Mouse (Mus musculus) lung, embryonic 15.5 days (tissue): ENCODE results near the gene Cdk5r1. TPM values are rescaled to one million over a fixed set of nuclear protein-coding genes. Genes with fewer than 3 reads are reported as not detected.

Experiments used
- ATAC-seq: fragments of 200-750 bp; cut with Nextera tagmentation; 2 replicates; pipeline ENCODE4 v1.8.0; 2017; ENCODE audit warnings: moderate number of reproducible peaks, borderline replicate concordance; ENCODE audit not compliant: low FRiP score, low TSS enrichment; ENCODE audit errors: extremely low read depth
- H3K27ac ChIP-seq: fragments of 300-500 bp; sonication (generic); 2 replicates; pipeline ENCODE4 v1.5.1; 2015; ENCODE audit warnings: moderate library complexity, mild to moderate bottlenecking, inconsistent platforms
- H3K27me3 ChIP-seq: fragments of 300-500 bp; sonication (generic); 2 replicates; pipeline ENCODE4 v1.6.1; 2015; ENCODE audit warnings: inconsistent platforms
- H3K36me3 ChIP-seq: fragments of 300-500 bp; sonication (generic); 2 replicates; pipeline ENCODE4 v1.6.1; 2015; ENCODE audit warnings: inconsistent platforms
- H3K4me1 ChIP-seq: fragments of 300-500 bp; sonication (generic); 2 replicates; pipeline ENCODE4 v1.6.1; 2015; ENCODE audit warnings: inconsistent platforms
- H3K4me2 ChIP-seq: fragments of 300-500 bp; sonication (generic); 2 replicates; pipeline ENCODE4 v1.6.1; 2015; ENCODE audit warnings: inconsistent platforms, mild to moderate bottlenecking, moderate library complexity
- H3K4me3 ChIP-seq: fragments of 300-500 bp; sonication (generic); 2 replicates; pipeline ENCODE4 v1.5.1; 2015; ENCODE audit warnings: mild to moderate bottlenecking, inconsistent platforms
- H3K9ac ChIP-seq: fragments of 300-500 bp; sonication (generic); 2 replicates; pipeline ENCODE4 v1.6.1; 2015; ENCODE audit warnings: inconsistent platforms
- H3K9me3 ChIP-seq: fragments of 300-500 bp; sonication (generic); 2 replicates; pipeline ENCODE4 v1.6.1; 2016; ENCODE audit warnings: inconsistent platforms
- WGBS: fragments of 180-500 bp; shearing (Covaris S2); methylation state at CpG from one replicate; pipeline ENCODE4 v1.1.7; 2015; 5-methylcytosine and 5-hydroxymethylcytosine counted together
- polyA plus RNA-seq: library from polyadenylated mRNA; unstranded; fragments of >200 nt; fragmentation: Nextera tagmentation; extraction: Ambion mirVana; gene quantifications from 2 replicates; pipeline ENCODE4 v1.2.1, GENCODE M21; 2015

Gene Cdk5r1
- polyA plus RNA-seq, 1 experiment from 2014 or later: 1.2 TPM

DNA sequence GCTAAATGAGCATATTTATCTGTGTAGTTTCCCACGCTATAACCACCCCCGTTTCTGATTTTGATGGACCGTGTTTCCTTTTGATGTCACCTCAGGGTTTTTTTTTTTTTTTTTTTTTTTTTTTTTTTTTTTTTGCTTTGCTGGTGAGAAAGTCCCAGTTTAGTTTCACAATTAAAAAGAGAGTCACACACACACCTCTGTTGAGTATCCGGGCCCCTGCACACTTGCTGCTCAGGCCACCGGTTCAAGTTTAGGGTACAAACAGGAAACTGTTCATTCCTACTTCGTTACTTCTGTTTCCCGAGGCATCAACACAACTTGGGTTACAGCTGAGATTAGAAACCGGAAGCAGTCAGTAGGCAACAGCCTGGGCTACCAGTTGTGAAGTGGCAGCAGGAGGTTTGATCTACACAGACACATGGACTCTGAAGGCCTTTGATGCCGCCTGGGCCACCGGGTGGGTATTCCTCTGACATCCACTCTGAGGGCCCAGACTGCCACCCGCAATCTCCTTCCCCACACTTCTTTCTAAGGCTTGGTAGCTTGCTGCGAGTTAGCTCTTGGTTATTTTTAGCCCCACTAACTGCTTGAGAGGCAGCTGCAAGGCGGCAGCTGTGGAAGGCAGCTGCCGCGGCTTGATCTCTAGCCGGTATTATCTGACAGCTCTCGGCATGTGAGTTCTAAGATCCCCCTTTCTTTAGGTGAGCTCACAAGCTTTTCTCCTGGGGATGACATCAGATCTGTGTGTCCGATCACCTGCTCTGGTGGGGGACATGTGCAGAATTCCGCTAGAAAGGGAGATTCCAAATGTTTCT lies 31.7 kb downstream of the Cdk5r1 start:
- Histone ChIP-seq H3K27me3 (no peaks in the 10 kb centered on the region), H3K9ac (no peak overlapping the region), H3K27ac (no peak overlapping the region), H3K36me3 (no peaks in the 10 kb centered on the region), H3K9me3 (no peaks in the 10 kb centered on the region), H3K4me2 (peak overlapping the region; percentile 19), H3K4me1 (peaks cover 18% of the 10 kb centered on the region; the same call in 1 of the 2 replicates), H3K4me3 (no peak overlapping the region)
- ATAC-seq: 0 out of 2 replicates have a peak, but pooled peaks have one; percentile 9
- WGBS: 26% methylated on average over 19 of the region's 19 CpGs

DNA sequence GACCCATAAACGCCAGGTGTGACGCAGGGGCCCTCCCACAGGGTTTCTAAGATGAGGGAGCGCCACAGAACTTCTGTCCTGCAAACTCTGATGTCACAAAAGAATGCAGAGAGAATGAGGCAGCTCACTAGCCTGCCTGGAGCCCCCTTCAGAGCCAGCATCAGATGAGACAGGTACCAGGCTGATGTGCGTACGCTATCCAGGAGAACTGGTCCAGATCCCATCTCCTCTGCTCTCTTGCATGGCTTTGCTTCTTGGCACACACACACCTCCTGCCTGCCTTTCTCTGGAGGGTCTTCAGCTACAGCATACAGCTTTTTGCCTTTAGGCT lies 32.3 kb downstream of the Cdk5r1 start:
- Histone ChIP-seq H3K9me3 (no peaks in the 10 kb centered on the region), H3K4me1 (peaks cover 15% of the 10 kb centered on the region; the same call in 1 of the 2 replicates), H3K27ac (no peak overlapping the region), H3K4me2 (peak overlapping the region; percentile 19; the same call in 1 of the 2 replicates), H3K9ac (no peak overlapping the region), H3K4me3 (no peak overlapping the region), H3K27me3 (no peaks in the 10 kb centered on the region), H3K36me3 (no peaks in the 10 kb centered on the region)
- 61% methylated on average over 5 of the region's 5 CpGs for WGBS
- no peak for ATAC-seq

DNA sequence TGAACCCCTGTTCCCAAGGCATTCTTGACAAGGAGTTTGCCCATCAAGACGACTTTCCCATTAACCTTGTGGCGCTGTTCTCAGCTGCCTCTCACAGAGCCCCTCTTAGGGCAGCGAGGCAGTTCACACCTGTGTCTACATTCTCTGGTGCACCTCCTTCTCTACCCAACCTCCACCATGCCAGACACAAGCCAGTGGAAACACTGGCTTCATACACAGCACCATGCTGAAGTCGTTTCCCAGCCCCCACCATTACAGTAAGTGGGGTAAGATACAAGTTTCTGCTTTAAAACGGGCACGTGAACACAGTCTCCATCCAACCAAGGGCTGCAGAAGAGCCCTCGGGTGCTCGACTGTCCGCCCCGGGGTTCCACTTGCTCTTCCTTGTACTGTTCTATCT lies 33.3 kb downstream of the Cdk5r1 start:
- Histone ChIP-seq H3K4me3 (no peak overlapping the region), H3K4me1 (peaks cover 11% of the 10 kb centered on the region; the same call in 1 of the 2 replicates), H3K9ac (no peak overlapping the region), H3K36me3 (no peaks in the 10 kb centered on the region), H3K9me3 (no peaks in the 10 kb centered on the region), H3K4me2 (no peak overlapping the region), H3K27ac (no peak overlapping the region), H3K27me3 (no peaks in the 10 kb centered on the region)
- no peak for ATAC-seq
- WGBS: 79% methylated on average over 10 of the region's 10 CpGs

DNA sequence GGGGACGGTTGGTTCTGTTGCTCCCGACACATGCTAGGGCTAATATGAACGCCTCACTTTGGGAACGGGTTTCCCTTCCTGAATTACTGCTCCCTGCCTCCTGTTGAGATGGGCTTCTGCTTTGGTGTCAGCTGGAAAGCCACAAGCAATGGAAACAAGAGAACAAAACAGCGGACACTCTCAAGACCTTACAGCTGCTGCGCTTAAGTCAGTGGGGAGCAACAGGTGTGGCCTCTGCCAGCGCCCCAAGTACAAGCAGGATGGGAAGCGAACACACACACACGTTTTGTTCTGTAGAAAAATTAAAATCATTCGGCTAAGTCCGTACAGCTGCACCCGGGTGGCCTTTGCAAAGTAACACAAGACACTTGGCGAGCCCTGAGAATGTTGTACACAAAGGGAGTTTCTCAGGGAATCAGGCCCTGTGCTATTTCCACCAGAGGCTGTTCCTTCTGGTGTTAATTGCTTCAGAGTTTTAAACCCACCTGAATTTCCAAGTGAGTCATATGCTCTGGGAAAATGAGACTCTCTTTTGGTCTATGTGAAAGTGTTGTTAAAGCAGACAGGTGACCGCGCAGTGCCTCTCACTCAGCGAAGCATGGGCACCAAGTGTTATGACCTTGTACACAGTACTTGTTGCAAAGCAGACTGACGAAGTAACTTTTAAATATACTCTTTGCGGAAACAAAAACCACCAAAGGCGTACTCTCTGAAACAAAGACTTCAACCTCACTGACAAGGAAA lies 35.7 kb downstream of the Cdk5r1 start:
- WGBS: 81% methylated on average over 19 of the region's 19 CpGs
- no peak overlapping the region for H3K4me2 ChIP-seq
- H3K36me3 ChIP-seq: no peaks in the 10 kb centered on the region
- no peaks in the 10 kb centered on the region for H3K27me3 ChIP-seq
- H3K4me1 ChIP-seq: peaks cover 11% of the 10 kb centered on the region; the same call in 1 of the 2 replicates
- no peak overlapping the region for H3K4me3 ChIP-seq
- H3K9me3 ChIP-seq: no peaks in the 10 kb centered on the region
- no peak for ATAC-seq
- no peak overlapping the region for H3K9ac ChIP-seq
- H3K27ac ChIP-seq: no peak overlapping the region

DNA sequence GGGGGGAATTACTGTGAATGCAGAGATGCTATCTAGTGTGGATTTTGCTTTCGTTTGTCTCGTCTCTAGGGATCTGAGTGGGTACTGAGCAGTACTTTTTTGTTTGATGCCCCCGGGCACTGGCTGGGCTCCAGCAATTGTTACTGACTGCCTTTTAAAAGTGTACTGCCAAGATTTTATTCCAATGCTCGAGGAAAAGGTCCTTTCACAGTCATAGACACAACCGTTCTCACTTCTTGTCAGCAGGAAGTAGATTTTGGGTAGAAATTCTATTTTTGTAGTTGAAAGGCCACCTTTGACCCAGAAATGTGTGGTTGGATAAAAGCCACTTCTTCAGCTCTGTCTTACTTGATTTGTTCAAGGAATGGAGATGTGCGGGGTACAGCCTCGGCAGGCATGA lies 37.0 kb downstream of the Cdk5r1 start:
- WGBS: 36% methylated on average over 7 of the region's 7 CpGs
- Histone ChIP-seq H3K27me3 (no peaks in the 10 kb centered on the region), H3K4me2 (no peak overlapping the region), H3K9ac (no peak overlapping the region), H3K36me3 (no peaks in the 10 kb centered on the region), H3K4me1 (0 out of 2 replicates have a peak, but pooled peaks cover 6% of the 10 kb centered on the region), H3K9me3 (no peaks in the 10 kb centered on the region), H3K27ac (no peak overlapping the region), H3K4me3 (no peak overlapping the region)
- no peak for ATAC-seq

DNA sequence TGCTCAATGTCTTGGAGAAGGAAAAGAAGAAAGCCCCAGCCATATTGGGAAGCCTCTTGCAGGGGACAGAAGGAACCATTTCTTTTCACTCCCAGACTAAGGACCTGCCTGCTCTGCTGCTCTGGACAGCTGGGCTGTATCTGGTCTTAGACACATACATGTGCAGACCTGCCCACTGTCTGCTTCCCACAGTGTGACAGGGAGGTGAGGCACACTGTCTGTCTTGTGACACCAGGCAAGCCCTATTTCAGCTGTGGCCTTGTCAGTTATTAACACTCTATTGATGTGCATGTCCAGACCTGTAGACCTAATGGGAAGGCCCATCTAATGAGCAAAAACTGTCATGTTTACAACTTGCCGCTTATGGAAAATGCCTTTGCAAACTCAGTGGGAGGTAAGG lies 38.5 kb downstream of the Cdk5r1 start:
- WGBS: 34% methylated on average over 1 of the region's 1 CpGs
- Histone ChIP-seq H3K4me1 (no peaks in the 10 kb centered on the region), H3K9ac (no peak overlapping the region), H3K27me3 (no peaks in the 10 kb centered on the region), H3K9me3 (no peaks in the 10 kb centered on the region), H3K27ac (no peak overlapping the region), H3K4me2 (no peak overlapping the region), H3K4me3 (no peak overlapping the region), H3K36me3 (no peaks in the 10 kb centered on the region)
- no peak for ATAC-seq

DNA sequence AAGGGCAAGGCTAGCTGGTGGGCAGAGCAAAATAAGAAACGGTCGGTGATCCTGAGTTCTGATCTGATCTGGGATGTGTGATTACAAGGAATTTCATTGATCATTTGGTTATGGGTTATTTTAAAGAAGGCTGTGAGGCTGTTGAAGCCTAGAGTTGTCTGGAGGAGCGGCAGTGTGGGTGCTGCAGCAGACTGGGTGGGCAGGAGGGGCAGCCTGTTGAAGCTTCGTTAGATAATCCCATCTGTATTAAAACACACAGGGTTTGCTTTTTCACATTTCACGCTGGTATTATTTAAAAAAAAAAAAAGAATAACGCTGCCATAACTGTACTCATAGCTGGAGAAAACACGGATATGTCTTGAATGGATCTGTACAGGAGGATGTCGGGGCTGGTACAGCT lies 39.1 kb downstream of the Cdk5r1 start:
- ATAC-seq: no peak
- Histone ChIP-seq H3K27ac (no peak overlapping the region), H3K27me3 (no peaks in the 10 kb centered on the region), H3K4me3 (no peak overlapping the region), H3K9ac (no peak overlapping the region), H3K4me2 (no peak overlapping the region), H3K9me3 (no peaks in the 10 kb centered on the region), H3K36me3 (no peaks in the 10 kb centered on the region), H3K4me1 (no peaks in the 10 kb centered on the region)
- WGBS: 78% methylated on average over 8 of the region's 8 CpGs

DNA sequence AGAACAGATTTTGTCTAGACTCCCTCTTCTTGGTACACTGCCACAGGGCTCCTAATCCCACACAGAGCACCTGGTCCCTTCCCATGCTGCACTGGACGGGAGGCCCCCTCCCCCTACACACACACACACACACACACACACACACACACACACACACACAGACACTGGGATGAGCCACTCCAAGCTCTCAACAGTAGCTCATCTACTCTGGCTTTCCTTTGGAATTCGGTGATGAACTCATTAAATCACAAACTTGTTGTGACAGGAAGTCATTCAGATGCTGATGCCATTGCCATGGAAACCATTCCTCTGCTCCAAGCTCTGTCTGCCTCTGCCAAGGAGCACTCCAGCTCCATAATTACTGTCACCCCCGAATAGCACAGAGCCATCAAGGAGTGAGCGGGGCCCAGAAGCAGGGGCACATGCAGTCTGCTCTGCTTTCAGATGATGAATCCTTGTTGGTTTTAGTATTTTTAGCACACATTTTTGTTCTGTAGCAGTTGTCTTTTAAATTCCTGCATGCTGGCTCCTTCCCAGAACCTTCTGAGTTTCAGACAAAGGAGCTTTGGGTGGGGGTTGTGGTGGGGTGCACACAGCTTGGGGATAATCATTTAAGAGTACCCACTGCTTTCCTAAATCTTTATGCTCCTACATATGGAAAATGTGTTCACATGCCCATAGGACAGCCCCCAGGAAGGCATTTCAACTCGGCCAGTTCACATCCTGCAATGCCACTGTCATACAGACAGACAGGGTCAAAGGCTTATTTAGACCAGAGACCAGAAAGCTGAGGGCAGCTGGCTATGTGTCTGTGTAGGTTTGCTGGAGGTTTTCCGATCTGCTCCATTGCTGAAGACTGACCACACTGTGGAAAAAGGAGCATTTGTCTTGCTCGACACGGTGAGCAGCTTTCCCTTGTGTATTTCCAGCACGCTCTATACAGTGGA lies 41.9 kb downstream of the Cdk5r1 start:
- H3K4me1 ChIP-seq: peaks cover 7% of the 10 kb centered on the region
- H3K4me2 ChIP-seq: no peak overlapping the region
- H3K4me3 ChIP-seq: no peak overlapping the region
- no peaks in the 10 kb centered on the region for H3K36me3 ChIP-seq
- H3K27ac ChIP-seq: no peak overlapping the region
- no peaks in the 10 kb centered on the region for H3K27me3 ChIP-seq
- no peak for ATAC-seq
- WGBS: 47% methylated on average over 9 of the region's 9 CpGs
- no peak overlapping the region for H3K9ac ChIP-seq
- H3K9me3 ChIP-seq: no peaks in the 10 kb centered on the region

DNA sequence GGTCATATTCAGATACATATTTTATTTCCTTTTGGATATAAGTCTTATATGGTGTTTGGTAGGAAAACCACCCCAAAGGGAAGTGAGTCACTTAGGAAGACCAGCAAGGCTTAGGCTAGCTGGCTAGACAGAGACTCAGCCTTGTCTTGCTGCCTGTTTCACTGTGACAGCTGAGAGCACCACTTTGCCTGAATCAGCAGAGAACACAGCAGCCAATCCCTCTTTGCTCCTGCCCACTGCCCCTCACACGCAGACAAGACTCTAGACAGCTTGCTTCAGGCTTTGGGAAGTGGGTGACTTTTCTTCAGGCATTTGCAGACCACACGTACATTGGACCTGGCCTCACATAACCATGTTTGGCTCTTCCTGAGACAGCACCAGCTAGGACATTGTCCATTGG lies 44.3 kb downstream of the Cdk5r1 start:
- H3K4me3 ChIP-seq: no peak overlapping the region
- no peaks in the 10 kb centered on the region for H3K36me3 ChIP-seq
- no peaks in the 10 kb centered on the region for H3K9me3 ChIP-seq
- ATAC-seq: no peak
- no peak overlapping the region for H3K9ac ChIP-seq
- no peak overlapping the region for H3K4me2 ChIP-seq
- peaks cover 7% of the 10 kb centered on the region for H3K4me1 ChIP-seq
- H3K27me3 ChIP-seq: no peaks in the 10 kb centered on the region
- H3K27ac ChIP-seq: no peak overlapping the region
- WGBS: 58% methylated on average over 2 of the region's 2 CpGs

DNA sequence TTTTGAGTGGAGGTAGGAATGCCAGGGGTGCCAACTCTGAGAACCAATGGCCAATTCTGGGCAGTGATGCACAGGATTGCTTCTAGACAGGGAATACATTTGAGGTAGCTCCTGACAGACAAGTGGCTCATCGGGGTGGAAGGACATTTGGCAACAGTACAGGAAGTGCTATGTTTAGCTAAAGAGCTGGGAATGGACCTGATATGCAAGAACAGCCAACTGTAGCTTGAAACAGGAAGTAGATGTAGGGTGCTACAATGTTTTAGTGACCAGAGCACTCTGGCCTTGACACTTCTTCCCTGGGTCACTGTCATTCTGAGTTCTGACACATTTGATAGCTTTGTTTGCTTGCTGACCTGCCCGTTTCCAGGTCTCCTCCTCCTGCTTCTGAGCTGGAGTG lies 46.0 kb downstream of the Cdk5r1 start:
- H3K4me2 ChIP-seq: peak overlapping the region; percentile 24; the same call in 1 of the 2 replicates
- H3K36me3 ChIP-seq: no peaks in the 10 kb centered on the region
- no peaks in the 10 kb centered on the region for H3K27me3 ChIP-seq
- WGBS: 19% methylated on average over 2 of the region's 2 CpGs
- H3K4me1 ChIP-seq: peaks cover 7% of the 10 kb centered on the region
- peak overlapping the region; percentile 65 for H3K27ac ChIP-seq
- H3K4me3 ChIP-seq: no peak overlapping the region
- no peaks in the 10 kb centered on the region for H3K9me3 ChIP-seq
- no peak overlapping the region for H3K9ac ChIP-seq
- no peak for ATAC-seq

DNA sequence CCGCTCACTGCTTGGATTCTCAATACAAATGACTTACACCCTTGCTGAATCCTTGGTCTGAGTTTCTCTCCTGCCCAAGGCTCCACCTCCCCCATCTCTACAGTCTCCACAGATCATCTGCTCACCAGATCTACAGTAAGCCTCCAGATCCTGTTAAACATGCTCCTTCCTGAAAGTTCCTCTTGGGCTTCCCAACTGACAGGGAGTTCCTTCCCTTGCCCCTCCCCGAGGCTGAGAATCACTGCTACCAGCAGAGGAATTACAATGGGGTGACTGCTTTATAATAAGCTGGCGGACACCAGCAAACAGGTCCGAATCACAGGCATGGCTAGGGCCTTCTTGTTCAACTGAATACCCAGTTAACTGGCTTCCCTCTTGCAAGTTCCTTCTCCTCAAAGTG lies 46.6 kb downstream of the Cdk5r1 start:
- H3K4me3 ChIP-seq: no peak overlapping the region
- H3K4me2 ChIP-seq: peak overlapping the region; percentile 24; the same call in 1 of the 2 replicates
- H3K27ac ChIP-seq: peak overlapping the region; percentile 65
- no peaks in the 10 kb centered on the region for H3K27me3 ChIP-seq
- no peaks in the 10 kb centered on the region for H3K36me3 ChIP-seq
- H3K4me1 ChIP-seq: peaks cover 7% of the 10 kb centered on the region
- ATAC-seq: no peak
- WGBS: 61% methylated on average over 4 of the region's 4 CpGs
- no peak overlapping the region for H3K9ac ChIP-seq
- H3K9me3 ChIP-seq: no peaks in the 10 kb centered on the region
